Mouse (Mus musculus) liver, embryonic 12.5 days (tissue): ENCODE results near the gene Gm45785. TPM values are rescaled to one million over a fixed set of nuclear protein-coding genes. Genes with fewer than 3 reads are reported as not detected.

ENCODE experiments used
- ATAC-seq: fragments of 200-750 bp; cut with Nextera tagmentation; 2 replicates; pipeline ENCODE4 v1.8.0; 2017; ENCODE audit warnings: moderate number of reproducible peaks, mild to moderate bottlenecking, moderate library complexity
- H3K27ac ChIP-seq: fragments of 300-500 bp; sonication (generic); 2 replicates; pipeline ENCODE4 v1.5.1; 2016; ENCODE audit warnings: mild to moderate bottlenecking
- H3K27me3 ChIP-seq: fragments of 300-500 bp; sonication (generic); replicated peaks from 2 replicates; pipeline ENCODE4 v1.6.1; 2016; ENCODE audit warnings: mild to moderate bottlenecking, moderate library complexity
- H3K36me3 ChIP-seq: fragments of 300-500 bp; sonication (generic); 2 replicates; pipeline ENCODE4 v1.6.1; 2016; ENCODE audit warnings: mild to moderate bottlenecking, moderate library complexity
- H3K4me1 ChIP-seq: fragments of 300-500 bp; sonication (generic); 2 replicates; pipeline ENCODE4 v1.6.1; 2016
- H3K4me2 ChIP-seq: fragments of 300-500 bp; sonication (generic); 2 replicates; pipeline ENCODE4 v1.6.1; 2016; ENCODE audit warnings: mild to moderate bottlenecking, moderate library complexity
- H3K4me3 ChIP-seq: fragments of 300-500 bp; sonication (generic); 2 replicates; pipeline ENCODE4 v1.5.1; 2016; ENCODE audit warnings: mild to moderate bottlenecking, moderate library complexity
- H3K9ac ChIP-seq: fragments of 300-500 bp; sonication (generic); 2 replicates; pipeline ENCODE4 v1.6.1; 2016; ENCODE audit warnings: mild to moderate bottlenecking, moderate library complexity
- H3K9me3 ChIP-seq: fragments of 300-500 bp; sonication (generic); replicated peaks from 2 replicates; pipeline ENCODE4 v1.6.1; 2016; ENCODE audit warnings: mild to moderate bottlenecking, moderate library complexity
- WGBS: fragments of 180-500 bp; shearing (Covaris S2); methylation state at CpG from one replicate; pipeline ENCODE4 v1.1.7; 2016; ENCODE audit not compliant: insufficient replicate concordance; 5-methylcytosine and 5-hydroxymethylcytosine counted together
- polyA plus RNA-seq: library from polyadenylated mRNA; unstranded; fragments of >200 nt; fragmentation: Nextera tagmentation; extraction: Ambion mirVana; gene quantifications from 2 replicates; pipeline ENCODE4 v1.2.1, GENCODE M21; 2016

Gene Gm45785
- polyA plus RNA-seq, 1 experiment from 2014 or later = not detected

DNA sequence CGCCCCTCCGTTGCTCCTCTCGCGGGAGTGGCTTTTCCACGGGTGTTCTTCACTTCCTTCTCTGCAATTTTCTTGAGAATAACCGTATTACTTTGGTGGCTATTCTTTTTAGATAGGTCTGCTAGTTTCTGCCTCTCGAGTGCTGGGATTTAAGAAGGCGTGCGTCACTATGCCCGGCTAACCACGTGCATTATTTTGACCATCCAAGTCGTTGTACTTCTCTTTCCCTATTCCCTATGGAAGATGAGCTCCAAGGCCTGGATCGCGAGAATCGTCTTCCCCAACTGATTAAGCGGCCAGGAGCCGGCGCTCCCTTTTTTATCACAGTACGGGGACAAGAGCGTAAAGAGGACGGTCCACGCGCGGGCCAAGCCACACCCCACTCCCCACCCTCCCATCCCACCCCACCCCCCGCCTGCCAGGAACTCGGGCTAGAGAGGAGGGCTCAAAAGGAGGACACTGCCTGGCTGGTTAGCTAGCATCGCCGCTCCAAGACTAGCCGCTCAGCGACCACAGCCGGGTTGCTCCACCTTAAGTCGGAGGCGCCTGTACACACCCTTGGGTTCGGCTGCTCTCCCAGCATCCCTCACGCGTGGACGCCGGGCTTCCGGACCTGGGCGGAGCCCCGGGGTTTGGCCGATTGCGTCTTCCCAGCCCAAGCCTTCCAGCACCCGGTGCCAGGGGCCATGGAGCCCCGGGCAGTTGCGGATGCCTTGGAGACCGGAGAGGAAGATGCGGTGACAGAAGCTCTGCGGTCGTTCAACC lies 836 bp upstream of the Gm45785 start, which contains the start of gene Ric8a:
TSS of gene Ric8a (plus strand) at position 173 of the 765 bp plus-strand sequence.
- under 1% methylated on average over 50 of the region's 50 CpGs for WGBS
- Histone ChIP-seq H3K27ac (peak within 1 kb of the TSS; percentile 98), H3K36me3 (peaks cover 71% of the 10 kb centered on the region), H3K4me1 (peaks cover 44% of the 10 kb centered on the region), H3K4me3 (peak within 1 kb of the TSS; percentile 89), H3K9me3 (no peaks in the 10 kb centered on the region), H3K4me2 (peak within 1 kb of the TSS; percentile 96), H3K27me3 (no peaks in the 10 kb centered on the region), H3K9ac (peak within 1 kb of the TSS; percentile 87)
- peak; percentile 84 for ATAC-seq

DNA sequence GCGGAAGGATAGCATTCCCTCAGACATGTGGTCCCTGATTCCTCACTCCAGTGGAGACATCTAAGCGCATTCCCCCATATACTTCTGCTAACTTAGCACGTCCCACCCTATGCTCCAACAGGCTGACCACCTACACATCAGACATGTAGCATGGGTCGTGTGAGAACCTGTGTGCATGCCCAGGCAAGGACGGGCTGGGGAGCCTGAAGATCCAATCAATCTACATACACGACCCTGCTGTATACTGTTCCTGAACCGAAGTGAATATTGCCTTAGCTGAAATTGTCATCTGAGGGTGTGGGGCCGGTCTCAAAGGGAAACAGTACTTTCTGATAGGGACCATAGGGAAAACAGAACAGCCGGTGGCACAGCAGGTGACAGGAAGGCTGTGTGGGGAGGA lies 950 bp downstream of the Gm45785 start:
- Histone ChIP-seq H3K4me1 (peaks cover 44% of the 10 kb centered on the region), H3K4me3 (peak overlapping the region; percentile 89), H3K27ac (peak overlapping the region; percentile 98), H3K36me3 (peaks cover 64% of the 10 kb centered on the region), H3K9me3 (no peaks in the 10 kb centered on the region), H3K4me2 (peak overlapping the region; percentile 96), H3K27me3 (no peaks in the 10 kb centered on the region), H3K9ac (peak overlapping the region; percentile 87)
- no peak for ATAC-seq
- 65% methylated on average over 9 of the region's 9 CpGs for WGBS

DNA sequence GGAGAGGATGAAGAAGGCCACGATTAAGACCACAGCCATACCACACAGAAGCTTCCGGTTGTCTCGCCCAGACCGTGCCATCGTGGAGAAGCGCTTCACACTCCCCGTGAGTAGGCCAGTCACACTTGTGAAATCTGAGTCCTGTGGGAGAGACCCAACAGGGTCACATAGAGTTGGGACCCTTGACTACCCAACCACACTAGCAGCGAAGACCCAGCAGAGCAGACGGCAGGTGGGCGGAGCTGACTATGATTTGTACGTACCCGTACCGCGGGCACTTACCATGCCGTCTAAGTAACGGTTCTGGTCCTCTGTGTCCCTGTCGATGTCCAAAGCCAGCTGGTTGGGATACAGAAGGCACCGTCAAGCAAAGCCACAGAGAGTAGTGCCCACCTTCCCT lies 1.6 kb downstream of the Gm45785 start:
- Histone ChIP-seq H3K4me2 (peak overlapping the region; percentile 96; the same call in 1 of the 2 replicates), H3K27me3 (no peaks in the 10 kb centered on the region), H3K27ac (no peak overlapping the region), H3K9me3 (no peaks in the 10 kb centered on the region), H3K4me3 (peak overlapping the region; percentile 89; the same call in 1 of the 2 replicates), H3K36me3 (peaks cover 57% of the 10 kb centered on the region), H3K4me1 (peaks cover 42% of the 10 kb centered on the region), H3K9ac (no peak overlapping the region)
- WGBS = 93% methylated on average over 18 of the region's 18 CpGs
- no peak for ATAC-seq

DNA sequence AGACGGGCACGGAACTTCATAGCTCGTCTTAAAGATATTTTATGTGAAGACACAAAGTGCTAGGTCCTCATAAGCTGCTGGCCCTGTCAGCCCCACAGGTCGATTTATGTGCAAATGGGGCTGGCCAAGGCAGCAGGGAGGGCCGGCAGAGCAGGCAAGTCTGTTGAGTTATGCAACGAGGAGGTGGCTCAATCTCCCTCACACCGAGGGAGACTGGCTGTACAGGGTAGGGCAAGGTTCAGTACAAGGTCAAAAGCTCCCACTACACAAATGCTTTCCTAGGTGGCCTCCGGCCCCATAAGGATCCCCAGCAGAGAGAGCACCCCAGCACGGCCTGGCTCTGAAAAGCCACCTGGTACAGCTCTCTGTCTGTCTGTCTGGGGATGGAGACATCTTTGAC lies 2.7 kb downstream of the Gm45785 start:
- peak overlapping the region; percentile 28; the same call in 1 of the 2 replicates for H3K27ac ChIP-seq
- peaks cover 46% of the 10 kb centered on the region for H3K36me3 ChIP-seq
- no peak for ATAC-seq
- H3K9me3 ChIP-seq = no peaks in the 10 kb centered on the region
- no peaks in the 10 kb centered on the region for H3K27me3 ChIP-seq
- 73% methylated on average over 9 of the region's 9 CpGs for WGBS
- 0 out of 2 replicates have a peak overlapping the region, but pooled peaks have one; percentile 32 for H3K9ac ChIP-seq
- no peak overlapping the region for H3K4me3 ChIP-seq
- 0 out of 2 replicates have a peak overlapping the region, but pooled peaks have one; percentile 12 for H3K4me2 ChIP-seq
- H3K4me1 ChIP-seq = peaks cover 31% of the 10 kb centered on the region

DNA sequence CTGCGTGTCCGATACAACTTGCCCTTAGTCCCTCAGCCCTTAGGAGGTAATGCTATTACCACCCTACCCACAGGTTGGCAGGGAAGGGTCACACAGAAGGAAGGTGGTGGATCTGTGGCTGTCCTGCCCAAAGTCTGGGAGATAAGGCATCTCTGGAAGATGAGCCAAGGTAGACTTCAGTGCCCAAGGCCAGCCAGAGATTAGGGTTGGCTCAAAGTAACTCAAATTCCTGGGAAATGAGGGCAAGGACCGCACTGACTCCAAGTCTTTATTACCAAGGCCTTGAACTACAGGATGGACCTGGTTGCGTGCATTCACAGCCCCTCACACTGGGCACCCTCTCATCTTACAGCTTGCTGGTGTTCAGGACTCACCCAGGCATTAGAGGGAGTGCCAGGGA lies 4.2 kb downstream of the Gm45785 start:
- ATAC-seq = no peak
- Histone ChIP-seq H3K9ac (no peak overlapping the region), H3K36me3 (peaks cover 43% of the 10 kb centered on the region), H3K4me1 (peaks cover 22% of the 10 kb centered on the region), H3K27me3 (0 out of 2 replicates have a peak, but pooled peaks cover 3% of the 10 kb centered on the region), H3K27ac (no peak overlapping the region), H3K9me3 (no peaks in the 10 kb centered on the region), H3K4me2 (no peak overlapping the region), H3K4me3 (no peak overlapping the region)
- WGBS = 89% methylated on average over 4 of the region's 4 CpGs

DNA sequence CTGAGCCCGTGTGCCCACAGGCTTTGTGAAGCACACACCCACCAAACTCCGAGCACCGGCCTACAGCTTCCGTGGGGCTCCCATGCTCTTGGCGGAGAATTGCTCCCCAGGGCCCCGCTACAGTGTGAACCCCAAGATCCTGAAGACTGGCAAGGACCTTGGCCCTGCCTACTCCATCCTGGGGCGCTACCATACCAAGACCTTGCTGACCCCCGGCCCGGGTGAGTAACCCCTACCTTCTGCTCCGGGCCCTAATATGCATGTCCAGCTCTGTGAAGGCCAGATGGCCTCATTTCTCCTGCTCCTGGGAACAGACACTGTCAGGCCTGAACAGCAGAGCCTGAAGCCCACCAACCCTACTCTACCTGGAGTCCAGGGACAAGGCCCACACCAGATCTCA lies 7.5 kb downstream of the Gm45785 start:
- Histone ChIP-seq H3K4me1 (peaks cover 1% of the 10 kb centered on the region; the same call in 1 of the 2 replicates), H3K36me3 (peaks cover 27% of the 10 kb centered on the region), H3K27me3 (peaks cover 21% of the 10 kb centered on the region), H3K4me3 (no peak overlapping the region), H3K4me2 (no peak overlapping the region), H3K27ac (no peak overlapping the region), H3K9ac (no peak overlapping the region), H3K9me3 (no peaks in the 10 kb centered on the region)
- WGBS = 78% methylated on average over 10 of the region's 10 CpGs
- ATAC-seq = no peak

DNA sequence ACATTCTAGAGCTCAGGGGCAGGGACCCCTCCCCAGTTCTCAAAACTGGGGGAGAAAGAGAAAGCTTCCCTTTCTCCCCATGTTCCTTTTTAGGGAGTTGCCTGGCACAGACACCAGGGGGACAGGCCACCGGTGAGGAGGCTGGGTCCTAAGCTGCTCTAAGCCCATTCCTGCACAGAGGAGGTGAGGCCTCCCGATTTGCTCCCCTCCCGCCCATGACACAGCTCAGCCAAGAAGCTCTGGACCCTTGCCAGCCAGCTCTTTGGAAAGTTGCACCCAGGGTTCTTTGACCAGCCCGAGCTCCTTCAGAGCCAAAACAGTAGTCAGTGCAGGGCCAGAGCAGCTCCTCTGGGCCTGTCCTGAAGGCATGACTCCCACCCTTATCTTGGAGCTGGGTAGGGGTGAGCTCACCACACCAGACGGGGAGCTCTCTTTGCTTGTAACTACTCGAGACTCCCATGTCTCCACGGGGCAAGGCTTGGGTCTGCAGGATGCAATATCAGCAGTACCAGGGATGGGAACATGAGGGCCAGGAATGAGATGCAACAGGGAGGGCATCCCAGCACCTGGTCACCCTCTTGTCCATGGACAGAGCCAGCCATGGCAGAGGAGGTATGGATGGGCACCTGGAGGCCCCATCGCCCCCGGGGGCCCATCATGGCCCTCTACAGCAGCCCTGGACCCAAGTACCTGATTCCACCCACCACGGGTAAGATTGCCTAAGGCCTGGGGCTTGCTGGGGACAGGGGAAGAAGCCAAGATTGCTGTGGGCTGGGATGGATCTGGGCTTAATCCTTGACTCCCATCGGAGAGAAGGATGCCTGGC lies 8.2 kb downstream of the Gm45785 start, which contains the start of gene Odf3:
TSS of gene Odf3 (plus strand) at position 51 of the 826 bp plus-strand sequence.
- ATAC-seq = no peak
- Histone ChIP-seq H3K9ac (no peak within 1 kb of the TSS), H3K9me3 (no peaks in the 10 kb centered on the region), H3K27ac (no peak within 1 kb of the TSS), H3K36me3 (peaks cover 21% of the 10 kb centered on the region), H3K4me3 (no peak within 1 kb of the TSS), H3K4me1 (no peaks in the 10 kb centered on the region), H3K4me2 (no peak within 1 kb of the TSS), H3K27me3 (peaks cover 28% of the 10 kb centered on the region)
- 44% methylated on average over 11 of the region's 11 CpGs for WGBS

DNA sequence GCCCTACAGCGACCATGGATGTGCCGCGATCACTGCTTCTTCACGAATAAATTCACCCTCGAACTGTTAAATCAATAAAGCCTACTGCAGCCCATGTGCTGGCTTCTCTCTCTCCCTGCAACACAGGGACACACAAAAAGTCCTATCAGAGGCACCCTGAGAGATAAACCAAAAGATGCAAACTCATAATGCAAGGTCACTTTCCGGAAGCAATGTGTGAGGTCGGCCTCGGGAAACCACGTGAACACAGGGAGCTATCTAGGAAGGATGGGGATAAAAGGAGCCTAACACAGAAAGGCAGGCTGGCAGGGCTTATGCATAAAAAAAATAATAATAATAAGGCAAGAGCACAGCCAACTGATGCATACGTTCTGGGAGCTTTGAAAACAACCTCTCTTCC lies 9.5 kb downstream of the Gm45785 start:
- H3K9me3 ChIP-seq = no peaks in the 10 kb centered on the region
- H3K9ac ChIP-seq = no peak overlapping the region
- no peaks in the 10 kb centered on the region for H3K4me1 ChIP-seq
- no peak overlapping the region for H3K4me3 ChIP-seq
- peaks cover 8% of the 10 kb centered on the region for H3K36me3 ChIP-seq
- H3K4me2 ChIP-seq = no peak overlapping the region
- no peak for ATAC-seq
- 63% methylated on average over 10 of the region's 10 CpGs for WGBS
- peaks cover 38% of the 10 kb centered on the region for H3K27me3 ChIP-seq
- H3K27ac ChIP-seq = no peak overlapping the region

DNA sequence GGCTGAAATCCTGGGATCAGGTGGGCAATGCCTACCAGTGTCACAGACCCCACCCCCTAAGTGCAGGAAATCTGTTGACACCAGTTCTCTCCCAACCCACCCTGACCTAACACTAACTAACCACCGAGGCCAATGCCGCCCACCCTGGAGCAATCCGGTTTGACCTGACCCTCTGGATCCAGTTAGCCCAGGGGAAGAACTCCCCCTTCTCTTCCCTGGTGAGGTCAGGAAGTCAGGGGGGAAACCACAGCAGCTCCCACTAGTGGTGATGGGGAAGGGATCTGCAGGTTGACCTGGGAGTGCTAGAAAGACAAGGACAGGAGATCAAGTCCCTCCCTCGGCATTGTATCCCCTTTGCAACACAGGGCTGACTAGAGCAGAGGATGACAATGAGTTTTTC lies 10.4 kb downstream of the Gm45785 start:
- no peak overlapping the region for H3K27ac ChIP-seq
- peaks cover 48% of the 10 kb centered on the region for H3K27me3 ChIP-seq
- H3K4me1 ChIP-seq = no peaks in the 10 kb centered on the region
- no peak for ATAC-seq
- H3K36me3 ChIP-seq = no peaks in the 10 kb centered on the region
- no peak overlapping the region for H3K9ac ChIP-seq
- no peaks in the 10 kb centered on the region for H3K9me3 ChIP-seq
- no peak overlapping the region for H3K4me3 ChIP-seq
- no peak overlapping the region for H3K4me2 ChIP-seq
- 64% methylated on average over 4 of the region's 4 CpGs for WGBS

DNA sequence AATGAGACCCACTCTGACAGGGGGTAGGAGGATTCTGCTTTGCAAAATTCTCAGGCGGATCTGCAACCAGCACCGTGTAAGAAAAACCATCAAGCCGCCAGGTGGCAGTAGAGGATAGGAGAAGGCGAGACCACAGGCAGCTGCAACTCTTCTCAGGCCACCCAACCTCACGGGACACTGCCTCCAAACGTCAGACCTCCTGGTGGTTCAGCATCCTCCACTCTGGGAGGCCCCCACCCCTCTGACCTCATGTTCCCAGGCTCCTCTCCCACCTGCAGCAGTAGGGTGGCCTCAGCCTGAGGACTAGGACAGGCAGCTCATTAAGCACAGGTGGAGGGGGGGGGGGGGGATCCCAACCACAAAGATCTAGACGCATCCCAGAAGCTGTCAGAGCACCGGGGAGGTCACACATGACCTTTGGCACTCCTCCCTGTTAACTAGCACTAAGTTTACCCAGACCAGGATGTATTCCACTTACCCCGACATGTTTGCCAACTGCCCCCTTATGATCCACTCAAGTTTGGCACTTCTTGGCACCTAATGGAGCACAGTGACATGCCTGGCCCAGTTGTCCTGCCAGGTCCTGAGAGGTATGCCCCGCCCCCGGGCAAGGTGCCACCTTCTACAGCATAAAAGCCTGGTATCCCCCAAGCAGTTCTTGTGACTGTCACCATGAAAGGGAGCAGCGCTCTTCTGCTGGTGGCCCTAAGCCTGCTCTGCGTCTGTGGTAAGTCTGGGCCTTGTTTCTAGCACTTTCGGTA lies 11.0 kb downstream of the Gm45785 start, which contains the start of gene Scgb1c1:
TSS of gene Scgb1c1 (plus strand) at position 643 of the 761 bp plus-strand sequence.
- peaks cover 54% of the 10 kb centered on the region for H3K27me3 ChIP-seq
- 28% methylated on average over 14 of the region's 14 CpGs for WGBS

DNA sequence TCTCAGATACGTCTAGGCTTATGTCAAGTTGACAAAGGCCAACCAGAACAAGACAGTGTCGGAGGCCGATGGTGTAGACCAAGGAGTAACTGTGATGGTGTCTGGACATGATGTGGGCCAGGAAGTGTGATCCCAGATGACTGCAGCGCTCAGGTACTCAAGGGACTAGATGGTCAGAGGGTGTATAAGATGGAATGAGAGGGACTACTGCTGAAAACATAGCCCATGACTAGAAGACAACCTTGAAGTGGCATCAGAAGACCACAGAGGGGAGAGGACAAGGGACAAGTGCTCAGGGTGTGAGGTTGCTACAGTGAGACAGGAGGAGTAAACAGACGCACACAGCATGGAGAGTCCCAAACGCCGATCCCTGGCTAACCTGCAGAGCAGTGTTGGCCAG lies 12.3 kb downstream of the Gm45785 start:
- Histone ChIP-seq H3K9me3 (no peaks in the 10 kb centered on the region), H3K9ac (no peak overlapping the region), H3K27ac (no peak overlapping the region), H3K4me3 (no peak overlapping the region), H3K4me2 (no peak overlapping the region), H3K4me1 (no peaks in the 10 kb centered on the region), H3K36me3 (no peaks in the 10 kb centered on the region), H3K27me3 (peaks cover 67% of the 10 kb centered on the region)
- ATAC-seq = no peak
- 59% methylated on average over 7 of the region's 7 CpGs for WGBS

More for the DNA sequence above, 11.0 kb downstream of the Gm45785 start, which contains the start of gene Scgb1c1:
- peak; percentile 70 for ATAC-seq
- H3K4me2 ChIP-seq = no peak within 1 kb of the TSS
- no peaks in the 10 kb centered on the region for H3K4me1 ChIP-seq
- H3K27ac ChIP-seq = no peak within 1 kb of the TSS
- no peak within 1 kb of the TSS for H3K4me3 ChIP-seq
- H3K9me3 ChIP-seq = no peaks in the 10 kb centered on the region
- no peaks in the 10 kb centered on the region for H3K36me3 ChIP-seq
- H3K9ac ChIP-seq = no peak within 1 kb of the TSS
